Mouse (Mus musculus) lung, embryonic 16.5 days (tissue): ENCODE measurements at regions not wholly inside any gene's neighbourhood (a gene's known extent, or its start where the extent isn't known, plus 50 kb on each side); places are given as distances from the start of the nearest gene placed in this dataset.

Experiments used
- ATAC-seq: fragments of 200-750 bp; cut with Nextera tagmentation; 2 replicates; pipeline ENCODE4 v1.8.0; 2017; ENCODE audit warnings: low read depth, mild to moderate bottlenecking, moderate library complexity
- H3K27ac ChIP-seq: fragments of 300-500 bp; sonication (generic); 2 replicates; pipeline ENCODE4 v1.5.1; 2014; ENCODE audit warnings: mild to moderate bottlenecking, control low read depth, low read length
- H3K27me3 ChIP-seq: fragments of 300-500 bp; sonication (generic); 2 replicates; pipeline ENCODE4 v1.6.1; 2014; ENCODE audit warnings: low read depth, low read length, mixed read lengths; ENCODE audit not compliant: control insufficient read depth, insufficient read depth
- H3K36me3 ChIP-seq: fragments of 300-500 bp; sonication (generic); 2 replicates; pipeline ENCODE4 v1.6.1; 2014; ENCODE audit warnings: low read length; ENCODE audit not compliant: control insufficient read depth, insufficient read depth
- H3K4me1 ChIP-seq: fragments of 300-500 bp; sonication (generic); replicated peaks from 2 replicates; pipeline ENCODE4 v1.6.1; 2014; ENCODE audit warnings: low read length, mixed read lengths; ENCODE audit not compliant: control insufficient read depth, insufficient read depth
- H3K4me2 ChIP-seq: fragments of 300-500 bp; sonication (generic); 2 replicates; pipeline ENCODE4 v1.6.1; 2014; ENCODE audit warnings: low read depth, low read length, control low read depth
- H3K4me3 ChIP-seq: fragments of 300-500 bp; sonication (generic); 2 replicates; pipeline ENCODE4 v1.5.1; 2014; ENCODE audit warnings: mild to moderate bottlenecking, low read length, control low read depth
- H3K9ac ChIP-seq: fragments of 300-500 bp; sonication (generic); 2 replicates; pipeline ENCODE4 v1.6.1; 2014; ENCODE audit warnings: low read length, control low read depth
- H3K9me3 ChIP-seq: fragments of 300-500 bp; sonication (generic); 2 replicates; pipeline ENCODE4 v1.6.1; 2016; ENCODE audit warnings: low read length; ENCODE audit not compliant: control insufficient read depth
- WGBS: fragments of 180-500 bp; shearing (Covaris S2); extraction: QIAGEN DNeasy Blood & Tissue Kit; methylation state at CpG from one replicate; pipeline ENCODE4 v1.1.7; 2014; 5-methylcytosine and 5-hydroxymethylcytosine counted together

DNA sequence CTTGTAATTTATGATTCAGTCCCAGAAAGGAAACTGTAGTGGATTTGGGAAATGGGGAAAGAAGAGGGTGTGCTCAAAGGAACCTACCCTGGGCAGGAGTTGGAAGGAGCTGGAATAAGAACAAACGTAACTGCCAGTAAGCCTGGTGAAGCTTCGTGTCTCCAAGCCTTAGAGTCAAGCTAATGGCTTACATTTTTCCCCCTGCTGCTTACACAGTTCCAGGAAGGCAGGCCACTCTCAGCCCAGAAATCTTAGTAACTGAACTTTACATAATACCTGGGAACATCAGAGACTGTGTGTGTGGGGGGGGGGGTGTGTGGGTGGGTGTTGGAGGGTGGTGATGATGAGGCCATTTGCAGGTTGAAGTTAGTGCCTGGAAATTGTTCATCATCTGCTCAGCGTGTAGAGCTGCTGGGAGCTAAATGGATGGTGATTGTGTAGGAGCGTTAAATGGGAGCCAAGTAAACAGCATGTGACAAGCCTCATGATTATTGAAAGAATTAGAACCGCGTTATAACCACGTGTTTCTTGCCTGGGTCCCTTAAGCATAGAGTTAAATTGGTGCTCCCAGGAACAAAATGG lies 357.1 kb upstream of the Slc30a5 start:
- Histone ChIP-seq H3K27ac (no peak overlapping the region), H3K36me3 (no peaks in the 10 kb centered on the region), H3K9ac (no peak overlapping the region), H3K27me3 (no peaks in the 10 kb centered on the region), H3K9me3 (no peaks in the 10 kb centered on the region), H3K4me2 (no peak overlapping the region), H3K4me3 (no peak overlapping the region), H3K4me1 (no peaks in the 10 kb centered on the region)
- WGBS, result 85% methylated on average over 7 of the region's 7 CpGs
- ATAC-seq, result no peak

- ATAC-seq, result no peak
- Histone ChIP-seq H3K27me3 (no peaks in the 10 kb centered on the region), H3K9ac (no peak overlapping the region), H3K4me3 (no peak overlapping the region), H3K4me1 (no peaks in the 10 kb centered on the region), H3K27ac (no peak overlapping the region), H3K4me2 (no peak overlapping the region), H3K36me3 (no peaks in the 10 kb centered on the region), H3K9me3 (no peaks in the 10 kb centered on the region)
- 76% methylated on average over 2 of the region's 2 CpGs for WGBS
Observed at GRCm38 (mm10) chr13:101182387-101182786, 349.2 kb upstream of the Slc30a5 start.

GRCm38 (mm10) chr13:101175017-101175689 lies 341.9 kb upstream of the Slc30a5 start:
- ATAC-seq, result no peak

DNA sequence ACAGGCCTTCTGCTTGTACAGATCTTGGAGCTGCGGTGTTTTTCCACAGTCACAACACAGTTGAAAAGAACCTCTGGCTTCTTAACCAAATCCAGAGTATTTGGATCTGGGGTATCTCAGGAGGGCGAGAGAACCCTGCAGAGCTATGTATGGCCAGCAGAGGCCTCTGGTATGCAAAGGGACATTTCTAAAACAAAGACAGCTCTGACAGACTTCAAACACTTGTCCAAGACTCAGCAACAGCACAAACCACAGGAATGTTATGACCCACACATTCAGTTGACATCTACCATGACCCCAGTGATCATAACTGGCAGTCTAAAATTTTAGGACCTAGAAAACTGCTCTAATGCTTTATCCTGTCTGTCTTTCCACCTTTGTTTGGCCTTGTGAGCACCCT lies 328.5 kb upstream of the Slc30a5 start:
- Histone ChIP-seq H3K27ac (no peak overlapping the region), H3K4me3 (no peak overlapping the region), H3K27me3 (no peaks in the 10 kb centered on the region), H3K9me3 (no peaks in the 10 kb centered on the region), H3K4me1 (no peaks in the 10 kb centered on the region), H3K36me3 (no peaks in the 10 kb centered on the region), H3K9ac (no peak overlapping the region), H3K4me2 (no peak overlapping the region)
- ATAC-seq, result 0 out of 2 replicates have a peak, but pooled peaks have one; percentile 45
- WGBS, result 45% methylated on average over 2 of the region's 2 CpGs

More at GRCm38 (mm10) chr13:101175017-101175689, 341.9 kb upstream of the Slc30a5 start:
- no peaks in the 10 kb centered on the region for H3K4me1 ChIP-seq
- H3K9me3 ChIP-seq, result no peaks in the 10 kb centered on the region
- H3K36me3 ChIP-seq, result no peaks in the 10 kb centered on the region
- H3K9ac ChIP-seq, result no peak overlapping the region
- no peak overlapping the region for H3K4me3 ChIP-seq
- H3K4me2 ChIP-seq, result no peak overlapping the region
- 77% methylated on average over 8 of the region's 8 CpGs for WGBS
- H3K27ac ChIP-seq, result no peak overlapping the region
- H3K27me3 ChIP-seq, result no peaks in the 10 kb centered on the region

GRCm38 (mm10) chr13:101159878-101160277 lies 326.7 kb upstream of the Slc30a5 start:
- Histone ChIP-seq H3K4me2 (no peak overlapping the region), H3K36me3 (no peaks in the 10 kb centered on the region), H3K4me3 (no peak overlapping the region), H3K4me1 (no peaks in the 10 kb centered on the region), H3K27ac (no peak overlapping the region), H3K9me3 (no peaks in the 10 kb centered on the region), H3K27me3 (no peaks in the 10 kb centered on the region), H3K9ac (no peak overlapping the region)
- 73% methylated on average over 3 of the region's 3 CpGs for WGBS
- no peak for ATAC-seq

- Histone ChIP-seq H3K9me3 (no peaks in the 10 kb centered on the region), H3K9ac (no peak overlapping the region), H3K4me2 (no peak overlapping the region), H3K27me3 (no peaks in the 10 kb centered on the region), H3K27ac (no peak overlapping the region), H3K4me1 (no peaks in the 10 kb centered on the region), H3K4me3 (no peak overlapping the region), H3K36me3 (no peaks in the 10 kb centered on the region)
- no peak for ATAC-seq
Observed at GRCm38 (mm10) chr13:101153760-101154159, 320.5 kb upstream of the Slc30a5 start.

GRCm38 (mm10) chr13:101142761-101143160 lies 309.5 kb upstream of the Slc30a5 start:
- no peaks in the 10 kb centered on the region for H3K36me3 ChIP-seq
- no peaks in the 10 kb centered on the region for H3K9me3 ChIP-seq
- H3K27me3 ChIP-seq, result no peaks in the 10 kb centered on the region
- no peak overlapping the region for H3K27ac ChIP-seq
- ATAC-seq, result no peak
- 53% methylated on average over 3 of the region's 3 CpGs for WGBS
- no peak overlapping the region for H3K4me2 ChIP-seq
- H3K4me3 ChIP-seq, result no peak overlapping the region
- no peak overlapping the region for H3K9ac ChIP-seq
- no peaks in the 10 kb centered on the region for H3K4me1 ChIP-seq

- WGBS, result 77% methylated on average over 6 of the region's 6 CpGs
- Histone ChIP-seq H3K4me1 (no peaks in the 10 kb centered on the region), H3K9ac (no peak overlapping the region), H3K36me3 (no peaks in the 10 kb centered on the region), H3K27ac (no peak overlapping the region), H3K9me3 (no peaks in the 10 kb centered on the region), H3K27me3 (no peaks in the 10 kb centered on the region), H3K4me2 (no peak overlapping the region), H3K4me3 (no peak overlapping the region)
- ATAC-seq, result no peak
Observed at GRCm38 (mm10) chr13:101142104-101142735, 309.0 kb upstream of the Slc30a5 start.

DNA sequence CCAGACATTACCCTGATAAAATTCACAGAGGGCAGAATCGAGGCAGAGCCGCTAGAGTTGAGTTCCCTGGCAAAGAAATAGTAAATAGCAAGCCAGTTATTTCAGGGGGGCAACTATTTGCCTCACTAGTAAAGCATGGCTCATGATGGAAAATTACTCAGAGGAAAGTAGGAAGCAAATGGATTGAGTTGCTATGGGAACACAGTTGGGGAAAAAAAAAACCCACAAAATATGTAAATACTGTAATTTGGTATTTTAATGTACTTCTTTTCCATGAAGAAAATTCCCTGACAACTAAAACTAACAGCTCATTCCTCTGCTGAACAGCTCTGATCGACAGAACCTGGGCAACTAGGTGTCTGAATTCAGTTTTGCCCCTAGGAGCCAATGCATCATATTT lies 296.2 kb upstream of the Slc30a5 start:
- Histone ChIP-seq H3K9me3 (no peaks in the 10 kb centered on the region), H3K4me2 (no peak overlapping the region), H3K36me3 (no peaks in the 10 kb centered on the region), H3K4me1 (no peaks in the 10 kb centered on the region), H3K27ac (no peak overlapping the region), H3K27me3 (no peaks in the 10 kb centered on the region), H3K9ac (no peak overlapping the region), H3K4me3 (no peak overlapping the region)
- WGBS, result 79% methylated on average over 3 of the region's 3 CpGs
- no peak for ATAC-seq
